Mouse (Mus musculus) olfactory bulb, adult 2 months (tissue): ENCODE measurements around the gene Gm49368. TPM values are rescaled to one million over a fixed set of nuclear protein-coding genes. Genes with fewer than 3 reads are reported as not detected.
"Not testable (repeated sequence)": the region's sequence is repeated elsewhere in the genome, so short reads cannot be mapped to it uniquely, and the experiment has no call there.

ENCODE experiments used
- H3K27ac ChIP-seq: fragments of 200-500 bp; 2 replicates; pipeline ENCODE4 v1.5.1; 2012; ENCODE audit warnings: low read depth, low read length; ENCODE audit not compliant: insufficient read depth
- H3K4me1 ChIP-seq: fragments of 200-500 bp; 2 replicates; pipeline ENCODE4 v1.6.1; 2012; ENCODE audit warnings: low read length; ENCODE audit not compliant: control insufficient read depth, insufficient read depth
- H3K4me3 ChIP-seq: fragments of 200-500 bp; 2 replicates; pipeline ENCODE4 v1.5.1; 2012; ENCODE audit warnings: mild to moderate bottlenecking, low read depth, low read length, moderate library complexity; ENCODE audit not compliant: insufficient read depth
- CTCF ChIP-seq: fragments of 200-500 bp; IDR thresholded peaks from 2 replicates; pipeline ENCODE4 v1.5.1; 2012; ENCODE audit warnings: low read depth, mild to moderate bottlenecking, low read length, moderate library complexity; ENCODE audit not compliant: insufficient read depth
- POLR2A ChIP-seq: fragments of 200-500 bp; IDR thresholded peaks from 2 replicates; pipeline ENCODE4 v1.6.1; 2012; ENCODE audit warnings: mild to moderate bottlenecking, low read depth, low read length, moderate library complexity; ENCODE audit not compliant: insufficient read depth
- WGBS: fragments of 180-500 bp; shearing (Covaris S2); methylation state at CpG from one replicate; pipeline ENCODE4 v1.1.7; 2018; 5-methylcytosine and 5-hydroxymethylcytosine counted together
- polyA plus RNA-seq: library from polyadenylated mRNA; stranded (reverse); fragments of >200 nt; gene quantifications from 2 replicates; pipeline ENCODE4 v1.2.4, GENCODE M21; 2012; ENCODE audit warnings: low replicate concordance; ENCODE audit not compliant: missing spikeins, insufficient read depth, insufficient read length

The Gm49368 gene
- polyA plus RNA-seq, 1 experiment, result not detected

GRCm38 (mm10) chr7:128136927-128137326 is 74.4 kb downstream of the Gm49368 start:
- no peak overlapping the region for H3K27ac ChIP-seq
- no peak overlapping the region for H3K4me3 ChIP-seq
- WGBS, result 56% methylated on average over 4 of the region's 4 CpGs
- peaks cover 2% of the 10 kb centered on the region; the same call in 1 of the 2 replicates for H3K4me1 ChIP-seq
- TF ChIP-seq CTCF (no peak), POLR2A (no peak)

- Histone ChIP-seq H3K4me3 (no peak overlapping the region), H3K4me1 (peaks cover 2% of the 10 kb centered on the region; the same call in 1 of the 2 replicates), H3K27ac (no peak overlapping the region)
- TF ChIP-seq CTCF (no peak), POLR2A (no peak)
- WGBS, result 92% methylated on average over 6 of the region's 6 CpGs
Observed at GRCm38 (mm10) chr7:128139611-128140010, 77.1 kb downstream of the Gm49368 start.

- Histone ChIP-seq H3K4me3 (no peak overlapping the region), H3K27ac (no peak overlapping the region), H3K4me1 (no peaks in the 10 kb centered on the region)
- TF ChIP-seq CTCF (no peak), POLR2A (no peak)
- 91% methylated on average over 8 of the region's 8 CpGs for WGBS
Observed at GRCm38 (mm10) chr7:128150970-128151369, 88.5 kb downstream of the Gm49368 start.

GRCm38 (mm10) chr7:128154076-128154475 is 91.6 kb downstream of the Gm49368 start, which contains the start of gene Itgad:
Itgad (plus strand) TSS chr7:128154376.
- WGBS, result 95% methylated on average over 21 of the region's 21 CpGs
- no peak for TF ChIP-seq CTCF
- TF ChIP-seq POLR2A, result no peak
- H3K27ac ChIP-seq, result no peak within 1 kb of the TSS
- no peak within 1 kb of the TSS for H3K4me3 ChIP-seq
- H3K4me1 ChIP-seq, result no peaks in the 10 kb centered on the region

GRCm38 (mm10) chr7:128154924-128155323 is 92.4 kb downstream of the Gm49368 start:
- Histone ChIP-seq H3K4me3 (no peak overlapping the region), H3K27ac (no peak overlapping the region), H3K4me1 (no peaks in the 10 kb centered on the region)
- 75% methylated on average over 10 of the region's 10 CpGs for WGBS
- TF ChIP-seq CTCF, result no peak
- no peak for TF ChIP-seq POLR2A

- H3K4me3 ChIP-seq, H3K27ac ChIP-seq, H3K4me1 ChIP-seq: not testable (repeated sequence)
- 77% methylated on average over 8 of the region's 8 CpGs for WGBS
Observed at GRCm38 (mm10) chr7:128158688-128159354, 96.3 kb downstream of the Gm49368 start.

GRCm38 (mm10) chr7:128164001-128164400 is 101.5 kb downstream of the Gm49368 start:
- no peak for TF ChIP-seq CTCF
- no peak for TF ChIP-seq POLR2A
- 95% methylated on average over 4 of the region's 4 CpGs for WGBS
- H3K4me3 ChIP-seq, result no peak overlapping the region
- no peak overlapping the region for H3K27ac ChIP-seq
- no peaks in the 10 kb centered on the region for H3K4me1 ChIP-seq

- TF ChIP-seq POLR2A (no peak), CTCF (no peak)
- Histone ChIP-seq H3K4me1 (no peaks in the 10 kb centered on the region), H3K27ac (no peak overlapping the region), H3K4me3 (no peak overlapping the region)
- WGBS, result 90% methylated on average over 7 of the region's 7 CpGs
Observed at GRCm38 (mm10) chr7:128166391-128166790, 103.9 kb downstream of the Gm49368 start.

- Histone ChIP-seq H3K27ac (no peak overlapping the region), H3K4me1 (no peaks in the 10 kb centered on the region), H3K4me3 (no peak overlapping the region)
- WGBS, result 64% methylated on average over 3 of the region's 3 CpGs
- no peak for TF ChIP-seq CTCF
- no peak for TF ChIP-seq POLR2A
Observed at GRCm38 (mm10) chr7:128169996-128170395, 107.5 kb downstream of the Gm49368 start.

Other genes starting within 250 kb of the Gm49368 start
- not detected in 2 replicates for gene Stx4a, start 238.4 kb upstream of the Gm49368 start, polyA plus RNA-seq
- gene Stx1b, start 238.1 kb upstream of the Gm49368 start, polyA plus RNA-seq, result 303 TPM in 1 of 2 replicates, not detected in the other
- not detected in 2 replicates for gene Zfp646, start 186.5 kb upstream of the Gm49368 start, polyA plus RNA-seq
- gene Zfp668, start 185.9 kb upstream of the Gm49368 start, polyA plus RNA-seq, result not detected in 2 replicates
- gene Prss53, start 171.7 kb upstream of the Gm49368 start, polyA plus RNA-seq, result not detected in 2 replicates
- not detected in 2 replicates for gene Gm21974, start 167.2 kb upstream of the Gm49368 start, polyA plus RNA-seq
- not detected in 2 replicates for gene Vkorc1, start 167.1 kb upstream of the Gm49368 start, polyA plus RNA-seq
- not detected in 2 replicates for gene Bckdk, start 158.6 kb upstream of the Gm49368 start, polyA plus RNA-seq
- gene Kat8, start 150.2 kb upstream of the Gm49368 start, polyA plus RNA-seq, result not detected in 2 replicates
- not detected in 2 replicates for gene Prss8, start 132.6 kb upstream of the Gm49368 start, polyA plus RNA-seq
- not detected in 2 replicates for gene Prss36, start 116.0 kb upstream of the Gm49368 start, polyA plus RNA-seq
- 1,012 and 1,678 TPM in 2 replicates for gene Fus, start 95.2 kb upstream of the Gm49368 start, polyA plus RNA-seq
- 340 TPM in 1 of 2 replicates, not detected in the other for gene Pycard, start 68.8 kb upstream of the Gm49368 start, polyA plus RNA-seq
- gene Trim72, start 58.7 kb upstream of the Gm49368 start, polyA plus RNA-seq, result not detected in 2 replicates
- gene Itgam, start within 50 bp of the Gm49368 start, polyA plus RNA-seq, result not detected in 2 replicates
- gene Itgax, start 66.9 kb downstream of the Gm49368 start, polyA plus RNA-seq, result not detected in 2 replicates
- not detected in 2 replicates for gene Itgad, start 91.7 kb downstream of the Gm49368 start, polyA plus RNA-seq
- not detected in 2 replicates for gene Cox6a2, start 143.7 kb downstream of the Gm49368 start, polyA plus RNA-seq
- gene Armc5, start 174.7 kb downstream of the Gm49368 start, polyA plus RNA-seq, result not detected in 2 replicates
- not detected in 2 replicates for gene 9130023H24Rik, start 175.3 kb downstream of the Gm49368 start, polyA plus RNA-seq
- gene Tgfb1i1, start 184.1 kb downstream of the Gm49368 start, polyA plus RNA-seq, result not detected in 2 replicates
- not detected in 2 replicates for gene Slc5a2, start 203.0 kb downstream of the Gm49368 start, polyA plus RNA-seq
- gene BC017158, start 235.5 kb downstream of the Gm49368 start, polyA plus RNA-seq, result not detected in 2 replicates